Mouse (Mus musculus): Measurements from ENCODE around the gene Gm45716. TPM values are rescaled to one million over a fixed set of nuclear protein-coding genes. Genes with fewer than 3 reads are reported as not detected.

The Gm45716 gene
- polyA plus RNA-seq, 1 experiment from 2014 or later = 8.6 TPM

DNA sequence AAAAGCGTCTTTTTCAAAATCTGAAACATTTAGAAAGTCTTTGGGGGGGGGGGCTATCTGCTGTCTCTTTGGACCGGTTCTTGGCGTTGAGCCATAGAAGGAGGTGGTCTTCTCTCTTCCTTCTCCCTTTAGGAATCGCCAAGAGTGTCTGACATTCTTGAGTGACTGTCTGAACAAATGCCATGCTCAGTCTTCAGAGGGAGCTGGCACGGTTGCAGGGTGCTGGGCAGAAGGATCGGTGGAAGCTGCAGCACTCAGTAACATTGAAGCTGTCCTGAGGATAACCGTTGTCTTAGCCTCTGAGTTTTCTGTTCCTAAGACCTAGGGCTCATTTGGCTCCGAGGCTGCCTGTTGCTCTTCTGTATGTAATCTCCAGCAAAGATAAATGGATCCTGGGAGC lies 64.9 kb downstream of the Gm45716 start:
- no peaks in the 10 kb centered on the region for H3K36me3 ChIP-seq
- no peak for ATAC-seq (ENCODE audit: borderline replicate concordance, extremely low read depth, low FRiP score, low TSS enrichment)
- 36% methylated on average over 8 of the region's 8 CpGs for WGBS
- H3K27me3 ChIP-seq = no peaks in the 10 kb centered on the region
- no peak overlapping the region for H3K9ac ChIP-seq
- H3K4me3 ChIP-seq = no peak overlapping the region
- no peak overlapping the region for H3K27ac ChIP-seq
- H3K4me1 ChIP-seq = peaks cover 53% of the 10 kb centered on the region
- no peaks in the 10 kb centered on the region for H3K9me3 ChIP-seq
- H3K4me2 ChIP-seq = peak overlapping the region; percentile 16; the same call in 1 of the 2 replicates

DNA sequence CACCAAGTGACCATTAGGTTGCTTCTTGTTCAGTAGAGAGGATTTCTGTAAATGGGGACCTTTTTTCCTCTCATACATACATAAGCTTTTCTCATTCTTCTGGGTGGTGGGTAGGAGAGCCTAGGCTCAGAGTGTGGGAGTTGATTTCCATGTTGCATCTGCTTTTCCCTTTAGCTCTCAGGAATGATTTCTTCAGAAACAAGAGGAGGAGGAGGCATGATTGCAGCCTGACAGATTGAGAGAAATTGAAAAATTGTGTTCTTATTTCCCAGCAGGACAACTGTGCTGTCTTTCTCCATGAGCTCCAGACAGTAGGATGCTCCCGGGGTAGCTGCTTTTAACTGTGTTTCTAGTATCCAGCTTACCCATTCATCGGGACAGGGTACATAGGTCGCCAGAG lies 67.1 kb downstream of the Gm45716 start:
- Histone ChIP-seq H3K4me2 (no peak overlapping the region), H3K4me1 (peaks cover 63% of the 10 kb centered on the region), H3K27me3 (no peaks in the 10 kb centered on the region), H3K27ac (no peak overlapping the region), H3K9me3 (no peaks in the 10 kb centered on the region), H3K36me3 (no peaks in the 10 kb centered on the region), H3K9ac (no peak overlapping the region), H3K4me3 (no peak overlapping the region)
- WGBS = 89% methylated on average over 3 of the region's 3 CpGs
- no peak for ATAC-seq (ENCODE audit: borderline replicate concordance, extremely low read depth, low FRiP score, low TSS enrichment)

DNA sequence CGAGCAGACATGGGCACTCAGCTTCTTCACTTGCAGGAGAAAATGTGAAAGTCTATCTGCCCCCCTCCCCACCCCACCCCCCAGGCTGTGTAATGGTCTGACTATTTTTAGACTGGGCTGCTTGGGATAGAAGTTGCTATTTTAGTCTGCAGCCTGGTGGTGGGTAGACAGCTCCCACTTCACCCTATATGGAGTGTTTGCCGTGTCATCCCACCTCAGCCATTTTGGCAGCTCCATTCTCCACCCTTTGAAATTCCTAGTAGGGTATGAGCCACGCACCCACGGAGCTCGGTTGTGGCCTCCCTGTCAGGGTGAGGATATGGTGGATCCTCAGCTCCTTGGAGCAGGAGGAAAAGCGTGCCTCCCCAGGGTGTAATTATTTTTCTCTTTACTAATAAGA lies 68.2 kb downstream of the Gm45716 start:
- Histone ChIP-seq H3K4me2 (no peak overlapping the region), H3K27ac (peak overlapping the region; percentile 30; the same call in 1 of the 2 replicates), H3K27me3 (no peaks in the 10 kb centered on the region), H3K9ac (no peak overlapping the region), H3K9me3 (no peaks in the 10 kb centered on the region), H3K36me3 (peaks cover 11% of the 10 kb centered on the region), H3K4me1 (peaks cover 62% of the 10 kb centered on the region), H3K4me3 (no peak overlapping the region)
- ATAC-seq (ENCODE audit: borderline replicate concordance, extremely low read depth, low FRiP score, low TSS enrichment) = peak; percentile 40; the same call in 1 of the 2 replicates
- WGBS = 40% methylated on average over 6 of the region's 6 CpGs

DNA sequence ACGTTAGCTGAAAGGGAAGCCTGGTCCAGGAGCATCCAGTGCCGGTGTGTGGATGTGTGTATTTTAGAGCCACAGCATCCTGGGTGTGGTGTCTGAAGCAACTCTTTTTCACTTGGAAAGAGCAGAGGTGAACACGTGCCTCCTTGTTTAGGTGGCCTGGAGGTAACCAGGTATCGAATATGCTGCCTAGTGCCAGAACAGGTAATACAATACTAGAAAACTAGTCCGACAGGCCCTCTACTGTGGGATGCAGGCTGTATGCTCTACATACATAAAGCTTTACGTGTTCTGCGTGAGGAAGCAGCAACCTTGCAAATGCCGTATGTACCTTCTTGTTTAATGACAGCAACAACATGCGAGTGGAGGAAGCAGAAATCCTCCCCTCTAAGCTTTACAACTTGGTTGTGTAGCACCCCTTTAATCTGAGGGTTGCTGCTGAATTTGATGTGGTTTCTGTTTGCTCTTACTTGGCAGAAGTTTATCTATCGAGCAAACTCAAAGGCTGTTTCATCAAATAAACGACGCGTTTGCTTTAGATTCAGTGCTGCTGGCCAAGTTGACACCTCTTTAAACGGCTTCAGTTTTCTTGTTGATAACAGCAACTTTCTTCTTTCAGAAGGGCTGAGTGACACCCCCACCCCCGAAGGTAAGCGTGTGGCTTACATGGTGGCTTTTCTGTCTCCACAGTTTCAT lies 69.5 kb downstream of the Gm45716 start:
- Histone ChIP-seq H3K27ac (peak overlapping the region; percentile 27), H3K4me2 (peak overlapping the region; percentile 34)

DNA sequence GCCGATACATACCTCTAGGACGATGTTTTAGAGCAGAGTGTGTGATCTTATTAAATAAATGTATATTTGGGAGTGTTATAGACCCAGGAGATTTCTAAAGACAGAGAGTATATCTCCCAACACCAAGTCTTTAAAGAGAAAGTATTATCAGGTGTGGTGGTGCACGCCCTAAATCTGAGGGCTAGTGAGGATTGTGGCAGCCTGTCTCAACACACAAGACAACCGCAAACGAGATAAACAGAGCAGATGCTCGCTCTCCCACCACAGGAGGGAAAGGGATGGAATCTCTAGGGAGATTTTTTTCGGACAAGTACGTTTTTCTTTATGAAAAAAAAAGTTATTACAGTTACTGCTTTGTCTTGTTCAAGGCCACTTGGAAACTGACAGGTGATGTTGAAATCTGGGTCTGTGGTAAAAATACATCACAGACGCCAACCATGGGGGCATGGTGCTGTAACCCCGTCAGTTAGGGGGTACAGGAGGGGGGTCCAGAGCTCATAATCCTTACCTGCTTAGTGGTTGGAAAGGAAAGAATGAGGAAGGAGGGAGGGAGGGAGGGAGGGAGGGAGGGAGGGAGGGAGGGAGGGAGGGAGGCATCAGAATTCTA lies 70.9 kb downstream of the Gm45716 start:
- Histone ChIP-seq H3K4me1 (peaks cover 37% of the 10 kb centered on the region), H3K36me3 (peaks cover 35% of the 10 kb centered on the region), H3K27me3 (no peaks in the 10 kb centered on the region), H3K4me2 (no peak overlapping the region), H3K27ac (no peak overlapping the region), H3K9ac (no peak overlapping the region), H3K9me3 (no peaks in the 10 kb centered on the region), H3K4me3 (no peak overlapping the region)
- ATAC-seq (ENCODE audit: borderline replicate concordance, extremely low read depth, low FRiP score, low TSS enrichment) = no peak
- 56% methylated on average over 10 of the region's 10 CpGs for WGBS

More for the DNA sequence above, 69.5 kb downstream of the Gm45716 start:
- H3K4me1 ChIP-seq = peaks cover 50% of the 10 kb centered on the region
- no peaks in the 10 kb centered on the region for H3K27me3 ChIP-seq
- H3K4me3 ChIP-seq = no peak overlapping the region
- no peak overlapping the region for H3K9ac ChIP-seq
- no peak for ATAC-seq (ENCODE audit: borderline replicate concordance, extremely low read depth, low FRiP score, low TSS enrichment)
- WGBS = 28% methylated on average over 16 of the region's 16 CpGs
- peaks cover 22% of the 10 kb centered on the region for H3K36me3 ChIP-seq
- no peaks in the 10 kb centered on the region for H3K9me3 ChIP-seq

DNA sequence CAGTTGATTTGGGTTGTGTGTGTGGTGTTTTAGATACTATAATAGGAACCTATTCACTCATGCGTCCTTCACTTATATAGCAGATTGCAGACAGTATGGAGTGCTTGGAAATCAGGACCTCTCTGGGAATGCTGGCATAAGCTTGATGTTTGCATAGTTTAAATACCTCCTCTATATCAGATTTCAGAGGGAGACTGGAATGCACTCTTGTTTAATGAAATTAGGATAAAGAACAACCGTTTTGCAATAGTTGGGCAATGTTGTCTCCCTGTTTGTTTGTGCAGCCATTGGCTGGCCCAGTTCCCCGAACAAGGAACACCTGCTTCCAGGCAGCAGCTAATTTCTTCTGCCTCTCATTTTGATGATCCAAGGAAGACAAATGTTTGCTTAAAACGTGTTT lies 71.6 kb downstream of the Gm45716 start:
- peak overlapping the region; percentile 44; the same call in 1 of the 2 replicates for H3K27ac ChIP-seq
- H3K4me2 ChIP-seq = no peak overlapping the region
- peak; percentile 60; the same call in 1 of the 2 replicates for ATAC-seq (ENCODE audit: borderline replicate concordance, extremely low read depth, low FRiP score, low TSS enrichment)
- WGBS = 18% methylated on average over 4 of the region's 4 CpGs
- peaks cover 37% of the 10 kb centered on the region for H3K36me3 ChIP-seq
- no peak overlapping the region for H3K9ac ChIP-seq
- no peak overlapping the region for H3K4me3 ChIP-seq
- H3K27me3 ChIP-seq = no peaks in the 10 kb centered on the region
- peaks cover 37% of the 10 kb centered on the region for H3K4me1 ChIP-seq
- H3K9me3 ChIP-seq = no peaks in the 10 kb centered on the region

DNA sequence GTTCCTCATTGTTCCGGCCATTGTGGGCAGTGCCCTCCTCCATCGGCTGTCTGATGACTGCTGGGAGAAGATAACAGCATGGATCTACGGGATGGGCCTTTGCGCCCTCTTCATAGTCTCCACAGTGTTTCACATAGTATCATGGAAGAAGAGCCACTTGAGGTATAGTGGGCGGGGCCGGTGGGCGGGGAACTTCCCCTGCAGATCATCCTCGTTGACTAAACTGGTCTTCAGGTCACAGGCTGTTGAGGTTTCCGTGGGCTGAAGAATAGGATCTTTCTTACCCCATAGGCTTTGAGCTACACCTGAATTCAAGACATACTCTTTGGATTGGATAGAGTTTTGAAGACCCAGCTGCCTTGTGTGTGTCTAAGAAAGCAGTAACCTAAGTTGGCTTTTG lies 72.3 kb downstream of the Gm45716 start:
- no peak for ATAC-seq (ENCODE audit: borderline replicate concordance, extremely low read depth, low FRiP score, low TSS enrichment)
- H3K9ac ChIP-seq = no peak overlapping the region
- WGBS = 86% methylated on average over 9 of the region's 9 CpGs
- no peak overlapping the region for H3K27ac ChIP-seq
- H3K27me3 ChIP-seq = no peaks in the 10 kb centered on the region
- peaks cover 37% of the 10 kb centered on the region for H3K36me3 ChIP-seq
- peaks cover 37% of the 10 kb centered on the region for H3K4me1 ChIP-seq
- H3K4me2 ChIP-seq = no peak overlapping the region
- H3K9me3 ChIP-seq = no peaks in the 10 kb centered on the region
- no peak overlapping the region for H3K4me3 ChIP-seq

DNA sequence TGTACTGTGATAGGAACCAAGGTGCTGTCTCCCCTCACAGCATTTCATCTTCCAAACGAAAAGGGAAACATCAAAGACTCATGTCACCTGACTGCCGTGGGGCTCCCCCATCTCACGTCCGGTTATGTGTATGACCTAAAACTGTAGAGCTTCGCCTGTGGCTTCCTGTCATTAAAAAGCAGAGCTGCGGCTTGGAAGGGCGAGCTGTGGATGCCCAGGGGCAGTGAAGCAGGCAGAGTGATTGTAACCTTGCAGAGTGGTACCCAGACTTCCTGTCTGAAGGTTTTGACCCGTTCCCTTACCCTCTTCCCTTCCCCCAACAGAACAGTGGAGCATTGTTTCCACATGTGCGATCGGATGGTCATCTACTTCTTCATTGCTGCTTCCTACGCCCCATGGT lies 76.7 kb downstream of the Gm45716 start:
- Histone ChIP-seq H3K4me2 (no peak overlapping the region), H3K9me3 (no peaks in the 10 kb centered on the region), H3K36me3 (peaks cover 50% of the 10 kb centered on the region), H3K4me1 (peaks cover 1% of the 10 kb centered on the region; the same call in 1 of the 2 replicates), H3K27me3 (no peaks in the 10 kb centered on the region), H3K9ac (no peak overlapping the region), H3K27ac (no peak overlapping the region), H3K4me3 (no peak overlapping the region)
- 76% methylated on average over 11 of the region's 11 CpGs for WGBS
- no peak for ATAC-seq (ENCODE audit: borderline replicate concordance, extremely low read depth, low FRiP score, low TSS enrichment)

DNA sequence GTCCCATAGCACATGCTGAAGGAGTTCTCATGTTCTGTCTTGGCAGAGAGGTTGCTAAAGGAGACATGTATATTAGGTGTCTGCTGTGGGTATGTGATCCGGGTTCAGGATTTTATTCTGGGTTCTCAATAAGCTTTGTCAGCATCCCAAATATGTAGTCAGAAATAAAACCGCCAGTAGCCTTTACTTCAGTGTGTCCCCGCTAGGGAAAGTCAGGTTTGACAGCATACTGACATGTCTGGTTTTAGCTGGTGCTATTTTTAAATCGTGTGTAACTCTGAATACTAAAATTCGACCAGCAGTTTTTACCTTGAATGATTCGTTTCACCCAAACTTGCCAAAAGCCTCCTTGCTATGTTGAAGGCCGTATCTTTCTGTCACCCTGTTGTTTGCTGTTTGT lies 78.1 kb downstream of the Gm45716 start:
- 82% methylated on average over 7 of the region's 7 CpGs for WGBS
- no peak overlapping the region for H3K27ac ChIP-seq
- peaks cover 40% of the 10 kb centered on the region for H3K36me3 ChIP-seq
- no peak overlapping the region for H3K9ac ChIP-seq
- no peaks in the 10 kb centered on the region for H3K4me1 ChIP-seq
- no peak overlapping the region for H3K4me2 ChIP-seq
- ATAC-seq (ENCODE audit: borderline replicate concordance, extremely low read depth, low FRiP score, low TSS enrichment) = no peak
- no peaks in the 10 kb centered on the region for H3K9me3 ChIP-seq
- no peak overlapping the region for H3K4me3 ChIP-seq
- H3K27me3 ChIP-seq = no peaks in the 10 kb centered on the region

DNA sequence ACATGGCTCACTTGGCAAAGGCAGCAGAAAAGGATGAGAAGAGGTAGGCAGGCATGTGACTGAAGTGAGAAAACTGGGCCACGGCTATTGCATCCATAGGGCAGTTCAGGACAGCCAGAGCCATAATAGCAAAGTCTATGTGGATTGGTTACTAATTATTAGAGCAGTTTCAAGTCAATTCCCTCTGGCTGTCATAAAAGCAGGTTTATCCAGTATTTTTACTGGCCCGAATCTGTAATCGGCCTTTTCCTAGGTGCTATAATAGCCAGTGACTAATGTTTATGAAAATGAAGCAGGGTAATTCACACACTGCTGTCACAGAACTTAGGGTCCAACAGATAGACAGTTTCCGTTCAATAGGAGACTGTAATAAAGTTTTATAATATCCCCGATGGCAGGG lies 81.5 kb downstream of the Gm45716 start:
- Histone ChIP-seq H3K4me1 (no peaks in the 10 kb centered on the region), H3K9ac (no peak overlapping the region), H3K27me3 (no peaks in the 10 kb centered on the region), H3K9me3 (no peaks in the 10 kb centered on the region), H3K4me3 (no peak overlapping the region), H3K27ac (no peak overlapping the region), H3K36me3 (peaks cover 29% of the 10 kb centered on the region; the same call in 1 of the 2 replicates), H3K4me2 (no peak overlapping the region)
- 67% methylated on average over 5 of the region's 5 CpGs for WGBS
- no peak for ATAC-seq (ENCODE audit: borderline replicate concordance, extremely low read depth, low FRiP score, low TSS enrichment)

DNA sequence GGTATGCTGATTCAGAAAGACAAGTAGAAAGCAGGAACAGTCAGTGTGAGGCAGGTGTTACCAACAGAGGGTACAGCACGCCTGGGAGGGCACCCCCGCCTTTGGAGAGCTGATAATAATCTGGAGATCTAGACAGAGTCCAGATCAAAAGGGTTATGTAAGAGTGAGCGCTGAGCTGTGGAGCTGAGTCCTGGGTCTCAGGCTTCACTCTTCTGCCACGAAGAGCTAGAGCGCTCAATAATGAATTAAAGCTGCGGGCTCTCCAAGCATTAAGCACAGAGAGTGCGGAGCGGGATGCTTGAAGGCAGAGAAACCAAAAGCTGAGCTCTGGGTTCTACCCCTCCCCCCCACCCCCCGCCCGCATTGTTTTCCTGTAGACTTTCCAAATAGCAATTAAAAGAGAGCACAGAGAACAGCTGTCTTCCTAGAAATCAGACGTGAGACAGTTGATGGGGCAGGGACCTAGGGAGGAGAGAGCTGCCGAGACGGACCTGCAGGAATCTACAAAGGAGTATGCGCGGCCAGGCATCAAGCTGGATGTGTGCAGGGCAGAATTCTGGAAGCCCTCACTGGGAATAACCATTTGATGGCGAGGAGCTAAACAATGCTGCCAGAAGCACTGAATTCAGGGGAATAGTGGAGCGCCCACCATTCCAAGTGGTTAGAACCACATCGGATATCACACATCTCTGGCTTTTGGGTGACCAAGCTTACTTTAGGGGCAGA lies 82.1 kb downstream of the Gm45716 start:
- no peak overlapping the region for H3K4me2 ChIP-seq
- H3K27ac ChIP-seq = no peak overlapping the region
- no peaks in the 10 kb centered on the region for H3K9me3 ChIP-seq
- no peak for ATAC-seq (ENCODE audit: borderline replicate concordance, extremely low read depth, low FRiP score, low TSS enrichment)
- no peak overlapping the region for H3K9ac ChIP-seq
- H3K4me1 ChIP-seq = no peaks in the 10 kb centered on the region
- peaks cover 29% of the 10 kb centered on the region; the same call in 1 of the 2 replicates for H3K36me3 ChIP-seq
- 63% methylated on average over 18 of the region's 18 CpGs for WGBS
- H3K4me3 ChIP-seq = no peak overlapping the region
- H3K27me3 ChIP-seq = no peaks in the 10 kb centered on the region

All from lung, embryonic 15.5 days (tissue).